Mouse (Mus musculus) cerebellum, adult 2 months (tissue): Measurements from ENCODE around the gene Tanc1.

Experiments used
- CTCF ChIP-seq: fragments of 200-500 bp; IDR thresholded peaks from 2 replicates; pipeline ENCODE4 v1.5.1; 2011; ENCODE audit warnings: low read depth, mild to moderate bottlenecking, control low read depth, low read length, moderate library complexity, borderline replicate concordance; ENCODE audit not compliant: insufficient read depth
- POLR2A ChIP-seq: fragments of 200-500 bp; IDR thresholded peaks from 2 replicates; pipeline ENCODE4 v1.6.1; 2011; ENCODE audit warnings: low read length, control low read depth, borderline replicate concordance; ENCODE audit not compliant: insufficient read depth

- TF ChIP-seq CTCF, result no peak
- no peak for TF ChIP-seq POLR2A
These were observed 12.3 kb upstream of the Tanc1 start for GRCm38 (mm10) chr2:59599338-59600111.
